Mouse (Mus musculus) lung, postnatal 4 days (tissue): ENCODE results near the gene Kcnt1.

ENCODE experiments used
- DNase-seq, 2 experiments: peaks; one replicate each; pipeline ENCODE4 v3.0.0; 2021

The Kcnt1 gene

DNA sequence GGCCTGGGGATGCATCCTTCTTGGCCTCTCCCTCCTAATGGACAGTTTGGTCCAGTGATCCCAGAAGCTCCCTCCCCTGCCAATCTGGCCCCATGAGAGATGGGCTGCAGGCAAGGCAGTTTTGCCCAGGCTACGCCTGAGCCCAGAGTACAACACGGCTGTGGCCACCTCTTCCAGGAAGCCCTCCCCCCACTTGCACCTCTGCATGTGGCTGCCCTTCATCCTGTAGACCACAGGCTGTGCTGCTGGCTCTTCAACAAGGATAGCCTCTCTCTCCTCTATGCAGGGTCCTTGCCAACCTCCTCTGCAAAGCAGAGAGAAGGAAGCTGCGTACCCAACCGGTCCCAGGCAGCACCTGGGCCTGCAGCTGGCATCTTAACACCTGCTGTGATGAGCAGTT is 15.5 kb downstream of the Kcnt1 start:
- DNase-seq: no peak

GRCm38 (mm10) chr2:25882276-25882675 is 18.7 kb downstream of the Kcnt1 start:
- no peak for DNase-seq

DNA sequence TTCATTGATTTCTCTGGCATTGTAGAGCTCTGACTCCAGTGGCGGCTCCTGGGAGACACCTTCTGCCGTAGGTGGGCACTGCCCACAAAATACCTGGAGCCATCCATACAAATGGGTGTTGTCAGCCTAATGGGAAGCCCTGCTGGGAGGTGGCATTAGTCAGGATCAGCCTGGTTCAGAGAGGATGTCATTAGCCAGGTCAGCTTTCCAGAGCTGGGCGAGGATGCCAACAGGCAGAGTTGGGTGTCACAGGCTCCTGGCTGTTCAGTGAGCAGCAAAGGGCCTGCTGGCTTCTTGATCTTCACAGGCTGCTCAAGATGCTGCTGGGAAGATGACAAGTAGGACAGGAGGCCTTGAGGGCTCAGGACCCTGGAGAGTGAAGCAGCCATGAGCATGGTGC is 21.2 kb downstream of the Kcnt1 start:
- no peak for DNase-seq

DNA sequence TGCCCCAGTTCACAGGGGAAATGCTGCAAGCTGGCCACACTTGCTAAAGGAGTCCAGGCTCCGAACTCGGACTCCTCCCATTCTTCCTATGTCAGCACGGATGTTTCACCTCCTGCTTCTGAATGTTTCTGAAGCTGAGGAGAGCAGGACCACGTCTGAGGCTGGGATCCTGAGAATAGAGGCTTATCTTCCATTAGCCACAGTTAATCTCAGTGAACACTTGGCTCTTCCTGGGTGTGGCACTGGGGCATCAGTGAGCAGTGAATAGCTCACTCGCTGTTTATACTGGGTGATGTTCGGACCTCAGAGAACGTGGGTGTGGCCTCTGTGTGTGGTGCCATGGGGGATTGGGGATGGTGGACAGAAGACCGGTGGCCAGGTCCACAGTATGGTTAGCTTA is 23.7 kb downstream of the Kcnt1 start:
- no peak for DNase-seq

DNA sequence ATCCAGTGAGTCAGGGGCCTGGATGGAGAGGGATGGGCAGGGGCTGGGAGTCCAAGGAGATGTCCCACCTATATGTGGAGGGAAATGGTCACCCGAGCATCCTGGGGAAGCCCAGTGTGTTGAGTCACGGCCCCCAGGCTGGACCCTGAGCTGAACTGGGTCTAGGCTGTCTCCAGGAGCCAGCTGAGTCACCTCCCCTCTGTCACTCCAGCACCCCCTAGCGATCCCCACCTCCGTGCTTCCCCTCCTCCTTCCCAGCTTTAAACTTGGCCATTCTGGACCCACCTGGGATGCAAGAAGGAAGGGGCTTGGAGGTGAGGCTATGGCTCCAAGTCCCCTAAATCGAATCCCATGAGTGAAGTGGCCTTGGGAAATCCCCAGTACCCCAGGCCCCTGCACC is 24.6 kb downstream of the Kcnt1 start:
- no peak for DNase-seq

- no peak for DNase-seq
These were observed 28.9 kb downstream of the Kcnt1 start for GRCm38 (mm10) chr2:25892440-25892839.

- no peak for DNase-seq
These were observed 35.4 kb downstream of the Kcnt1 start for GRCm38 (mm10) chr2:25898970-25899369.

GRCm38 (mm10) chr2:25909872-25910271 is 46.3 kb downstream of the Kcnt1 start:
- no peak for DNase-seq

DNA sequence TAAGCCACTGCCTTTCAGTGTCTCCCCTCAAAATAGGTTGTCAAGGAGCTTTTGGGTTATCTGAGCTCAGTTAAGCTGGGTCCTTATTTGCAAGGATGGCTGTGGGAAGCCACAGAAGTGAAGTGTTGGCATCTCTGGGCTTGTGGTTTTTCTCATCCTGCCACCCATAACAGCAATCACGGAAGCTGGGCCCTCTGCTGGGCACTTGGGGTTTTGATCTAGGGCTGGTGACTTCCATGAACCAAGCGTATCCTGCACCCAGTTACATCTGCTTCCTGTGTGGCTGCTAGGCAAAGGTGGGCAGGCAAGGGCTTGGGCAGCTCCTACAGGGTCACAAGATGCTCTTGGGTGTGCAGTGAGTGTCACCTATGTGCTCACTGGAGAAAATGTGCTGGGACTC is 49.7 kb downstream of the Kcnt1 start:
- peak in 1 of 2 experiments; percentile 25 for DNase-seq

DNA sequence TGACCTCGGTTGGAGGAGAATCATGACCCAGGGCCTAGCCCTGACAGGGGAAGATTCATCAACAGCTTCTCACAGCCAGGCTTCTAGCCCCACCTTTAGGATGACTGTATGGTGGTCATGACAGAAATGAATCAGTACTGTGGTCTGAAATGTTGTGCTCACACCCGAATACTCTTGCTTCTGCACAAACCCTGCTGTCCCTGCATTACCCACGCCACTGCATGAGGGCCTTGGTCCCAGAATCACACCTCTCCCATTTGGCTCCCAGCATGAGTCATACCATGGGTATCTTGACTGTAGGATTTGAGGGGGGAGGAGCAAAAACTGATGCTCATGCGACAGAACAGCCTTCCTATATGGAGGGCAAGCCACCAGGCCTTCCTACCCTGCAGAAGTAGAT is 50.7 kb downstream of the Kcnt1 start:
- peak in 1 of 2 experiments; percentile 39 for DNase-seq

GRCm38 (mm10) chr2:25914821-25915220 is 51.3 kb downstream of the Kcnt1 start:
- DNase-seq: no peak

GRCm38 (mm10) chr2:25918408-25918807 is 54.9 kb downstream of the Kcnt1 start:
- no peak for DNase-seq

DNA sequence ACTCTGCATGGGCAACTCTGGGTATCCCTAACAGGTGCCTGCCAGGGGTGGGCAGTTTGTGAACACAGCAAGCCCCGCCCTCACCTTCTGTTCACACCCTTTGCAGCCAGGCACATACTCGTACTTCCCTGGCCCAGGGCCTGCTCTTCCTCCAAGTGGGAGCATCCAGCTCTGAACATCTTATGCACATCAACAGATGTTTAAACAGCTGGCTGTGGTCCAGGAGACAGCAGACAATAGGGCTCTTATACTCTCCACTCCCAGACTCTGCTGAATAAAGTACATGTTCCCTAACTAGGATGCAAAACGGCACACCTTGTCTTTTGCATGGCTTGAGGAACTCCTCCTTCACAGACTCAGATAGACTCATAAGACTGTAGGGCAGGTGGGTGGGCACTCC is 56.4 kb downstream of the Kcnt1 start:
- DNase-seq: peak in 1 of 2 experiments; percentile 16

DNA sequence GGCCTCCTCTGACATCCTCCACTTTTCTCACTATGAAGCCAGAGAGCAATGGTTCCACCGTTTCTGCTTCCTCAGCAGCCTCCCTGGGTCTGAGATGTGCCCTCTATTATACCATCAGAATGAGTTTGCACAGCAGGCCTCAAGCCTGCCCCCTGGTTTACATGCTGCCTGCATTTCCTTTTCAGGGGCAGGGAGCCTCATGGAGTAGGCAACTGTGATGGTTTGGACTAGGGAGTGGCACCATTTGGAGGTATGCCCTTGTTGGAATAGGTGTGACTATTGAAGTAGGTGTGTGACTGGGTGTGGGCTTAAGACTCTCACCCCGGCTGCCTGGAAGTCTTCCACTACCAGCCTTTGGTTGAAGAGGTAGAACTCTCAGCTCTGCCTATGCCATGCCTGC is 60.3 kb downstream of the Kcnt1 start:
- DNase-seq: peak in 1 of 2 experiments; percentile 11

DNA sequence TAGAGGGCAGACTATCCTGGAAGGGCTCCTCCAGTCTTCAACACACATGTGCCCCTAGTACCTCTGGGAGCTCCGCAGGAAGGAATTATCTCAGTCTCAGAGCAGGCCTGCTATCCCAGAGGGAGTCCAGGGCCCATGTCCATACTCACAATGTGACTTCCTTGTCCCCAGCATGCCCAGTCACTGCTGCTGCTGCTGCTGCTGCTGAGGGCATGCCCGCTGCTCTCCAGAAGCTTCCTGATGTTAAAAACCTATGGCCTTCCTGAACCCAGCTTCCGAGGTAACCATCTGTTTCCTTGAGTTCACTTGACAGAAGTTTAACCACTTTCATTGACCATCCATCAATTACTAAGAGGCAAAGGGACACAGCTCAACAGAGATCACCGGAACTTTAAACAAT is 61.4 kb downstream of the Kcnt1 start:
- DNase-seq: peak in 1 of 2 experiments; percentile 18

DNA sequence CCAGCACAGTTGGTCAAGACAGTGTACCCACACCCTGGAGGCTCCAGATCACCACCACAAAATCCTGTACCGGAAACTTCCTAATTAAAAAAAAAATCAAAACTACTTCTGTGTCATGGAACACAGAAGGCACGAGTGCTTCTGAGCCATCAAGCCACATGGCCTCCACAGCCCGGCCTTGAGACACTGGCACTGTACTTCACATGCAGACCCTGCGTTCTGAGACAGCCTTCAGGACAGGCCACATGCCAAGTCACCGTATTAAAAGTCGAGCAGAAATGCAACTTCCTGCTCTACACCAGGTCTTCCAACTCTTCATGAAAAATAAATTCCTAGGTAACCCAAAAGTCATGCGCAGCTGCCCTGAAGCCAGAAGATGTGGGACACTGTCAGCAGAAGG is 64.3 kb downstream of the Kcnt1 start:
- DNase-seq: no peak

GRCm38 (mm10) chr2:25931249-25931859 is 67.8 kb downstream of the Kcnt1 start:
- DNase-seq: peak in 1 of 2 experiments; percentile 48

- DNase-seq: no peak
These were observed 77.0 kb downstream of the Kcnt1 start for GRCm38 (mm10) chr2:25940503-25940902.

GRCm38 (mm10) chr2:25943822-25944221 is 80.3 kb downstream of the Kcnt1 start:
- DNase-seq: no peak

- peak in 1 of 2 experiments; percentile 32 for DNase-seq
These were observed 84.4 kb downstream of the Kcnt1 start for GRCm38 (mm10) chr2:25947950-25948349.

- DNase-seq: no peak
These were observed 85.8 kb downstream of the Kcnt1 start for GRCm38 (mm10) chr2:25949291-25949690.
